Mouse (Mus musculus): ENCODE measurements around the gene Zmym4.
"Not testable (repeated sequence)": the region's sequence is repeated elsewhere in the genome, so short reads cannot be mapped to it uniquely, and the experiment has no call there.

The Zmym4 gene

DNA sequence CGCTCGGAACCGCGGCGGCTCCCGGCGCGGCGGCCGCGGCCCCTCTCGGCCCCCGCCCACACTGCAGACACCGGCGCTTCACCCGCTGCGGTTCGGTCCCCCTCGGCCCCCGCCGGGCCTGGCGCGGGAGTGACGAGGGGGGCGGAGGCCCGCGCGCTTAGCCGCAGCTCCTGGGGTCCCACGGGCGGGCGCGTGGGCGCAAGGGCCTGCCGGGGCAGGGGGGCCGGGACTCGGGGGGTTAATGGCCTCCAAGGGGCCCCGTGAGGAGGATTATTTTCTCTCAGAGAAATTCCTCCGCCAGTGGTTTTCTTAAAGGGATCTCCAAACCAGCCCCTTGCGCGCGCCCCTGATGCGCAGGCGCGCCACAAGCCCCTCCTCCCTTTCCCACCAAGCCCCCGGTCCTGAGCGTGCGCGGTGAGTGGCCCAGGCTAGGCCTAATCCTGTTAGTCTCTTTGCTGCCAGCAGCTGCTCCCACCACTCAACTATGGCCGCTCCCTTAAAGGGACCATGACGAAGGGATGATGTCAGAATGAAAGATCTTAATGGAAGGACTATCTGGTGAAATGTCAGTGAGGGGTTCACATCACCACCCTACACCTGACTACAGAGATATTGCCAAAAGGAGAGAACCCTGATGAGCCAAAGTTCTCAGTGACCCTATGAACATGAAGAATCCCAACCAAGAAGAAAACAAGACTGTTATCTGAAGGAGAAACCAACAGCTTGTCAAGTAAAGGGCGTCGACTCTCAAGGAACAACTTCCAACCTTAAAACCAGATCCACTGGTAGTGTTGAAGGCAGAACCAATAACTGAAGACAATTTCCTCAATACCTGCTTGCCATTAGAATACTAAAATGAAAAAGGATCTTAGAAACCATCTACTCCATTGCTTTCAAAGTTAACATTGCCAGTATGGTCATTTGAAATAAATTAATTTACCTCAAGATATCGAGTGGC lies at the start of gene Zmym4:
Gene Zmym4, minus strand, starts transcription at position 272 of the 958 bp plus-strand sequence.
- peak; percentile 85 to 91 for DNase-seq (ENCODE audit: low spot score in 2 of 2)

- no peak for DNase-seq (ENCODE audit: low spot score in 2 of 2)
Measured at GRCm38 (mm10) chr4:127016366-127016765, 48.4 kb upstream of the Zmym4 start.

DNA sequence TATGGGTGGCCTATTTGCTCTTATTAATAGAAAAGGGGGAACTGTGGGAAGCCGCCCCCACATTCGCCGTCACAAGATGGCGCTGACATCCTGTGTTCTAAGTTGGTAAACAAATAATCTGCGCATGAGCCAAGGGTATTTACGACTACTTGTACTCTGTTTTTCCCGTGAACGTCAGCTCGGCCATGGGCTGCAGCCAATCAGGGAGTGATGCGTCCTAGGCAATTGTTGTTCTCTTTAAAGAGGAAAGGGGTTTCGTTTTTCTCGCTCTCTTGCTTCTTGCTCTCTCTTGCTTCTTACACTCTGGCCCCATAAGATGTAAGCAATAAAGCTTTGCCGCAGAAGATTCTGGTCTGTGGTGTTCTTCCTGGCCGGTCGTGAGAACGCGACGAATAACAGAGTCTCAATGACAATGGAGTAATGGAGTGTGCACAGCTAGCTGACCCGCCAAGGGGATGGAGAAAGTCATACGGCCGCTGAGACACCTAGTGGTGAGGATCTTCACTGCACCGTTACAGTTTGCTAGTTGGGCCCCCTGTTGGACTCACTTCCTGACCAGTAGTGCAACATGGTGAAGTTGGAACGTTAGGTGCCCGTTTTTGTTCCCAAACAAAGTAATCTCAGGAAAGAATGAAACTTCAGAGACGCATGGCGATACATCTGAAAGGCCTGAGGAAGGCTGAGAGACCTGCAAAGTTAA lies 47.5 kb upstream of the Zmym4 start:
- peak; percentile 86 to 92 for DNase-seq (ENCODE audit: low spot score in 2 of 2)

GRCm38 (mm10) chr4:127005113-127005936 lies 37.4 kb upstream of the Zmym4 start:
- DNase-seq (ENCODE audit: low spot score in 2 of 2): no peak

DNA sequence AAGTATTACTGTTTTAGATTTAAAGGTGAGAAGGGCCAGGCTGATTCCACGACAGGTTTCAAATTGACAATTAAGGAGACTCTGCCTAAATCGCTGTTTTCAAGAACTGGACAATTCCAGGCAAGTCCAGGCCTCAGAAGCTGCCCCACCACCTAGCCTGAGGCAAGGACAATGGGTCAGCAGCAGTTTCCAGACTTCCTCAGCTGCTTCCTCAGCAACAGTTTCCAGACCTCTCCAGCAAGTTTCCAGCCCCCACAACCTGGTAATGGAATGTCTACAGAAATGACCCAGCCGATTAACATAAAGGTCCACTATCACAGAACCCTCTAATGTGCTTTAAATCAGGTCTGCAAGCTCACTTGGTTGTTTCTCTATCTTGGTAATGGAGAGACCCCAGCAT lies 36.4 kb upstream of the Zmym4 start:
- no peak for DNase-seq (ENCODE audit: low spot score in 2 of 2)

- no peak for DNase-seq (ENCODE audit: low spot score in 2 of 2)
Measured at GRCm38 (mm10) chr4:127000601-127001105, 32.7 kb upstream of the Zmym4 start.

DNA sequence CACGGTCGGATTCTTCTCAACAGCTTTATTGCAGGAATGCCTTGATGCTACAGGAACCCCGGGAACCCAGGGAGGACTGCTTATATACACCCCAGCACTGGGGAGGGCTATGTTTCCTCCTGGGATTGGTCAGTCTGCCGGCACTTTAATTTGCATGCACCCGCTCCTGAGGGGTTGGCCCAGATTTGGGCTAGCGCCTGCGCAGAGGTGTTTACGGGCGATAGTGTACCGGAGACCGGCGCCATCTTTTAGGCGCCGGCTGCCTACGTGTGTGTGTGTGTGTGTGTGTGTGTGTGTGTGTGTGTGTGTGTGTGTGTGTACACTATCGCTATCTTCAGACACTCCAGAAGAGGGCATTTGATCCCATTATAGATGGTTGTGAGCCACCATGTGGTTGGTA lies 31.4 kb upstream of the Zmym4 start:
- DNase-seq (ENCODE audit: low spot score in 2 of 2): not testable (repeated sequence)

DNA sequence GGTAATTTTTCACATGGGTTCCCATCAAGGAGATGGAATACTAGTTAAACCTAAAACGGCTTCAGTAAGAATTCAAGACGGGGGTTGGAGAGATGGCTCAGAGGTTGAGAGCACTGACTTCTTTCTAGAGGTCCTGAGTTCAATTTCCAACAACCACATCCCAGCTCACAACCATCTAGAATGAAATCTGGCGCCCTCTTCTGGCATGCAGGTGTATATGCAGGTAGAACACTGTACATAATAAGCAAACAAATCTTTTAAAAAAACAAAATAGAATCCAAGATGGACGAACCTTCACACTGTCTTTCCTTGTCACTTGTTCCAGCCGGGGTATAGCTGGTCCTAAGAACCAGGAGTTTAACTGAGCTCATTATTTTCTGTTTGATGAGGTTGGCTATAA lies 24.4 kb upstream of the Zmym4 start:
- DNase-seq (ENCODE audit: low spot score in 2 of 2): peak; percentile 22 to 78

DNA sequence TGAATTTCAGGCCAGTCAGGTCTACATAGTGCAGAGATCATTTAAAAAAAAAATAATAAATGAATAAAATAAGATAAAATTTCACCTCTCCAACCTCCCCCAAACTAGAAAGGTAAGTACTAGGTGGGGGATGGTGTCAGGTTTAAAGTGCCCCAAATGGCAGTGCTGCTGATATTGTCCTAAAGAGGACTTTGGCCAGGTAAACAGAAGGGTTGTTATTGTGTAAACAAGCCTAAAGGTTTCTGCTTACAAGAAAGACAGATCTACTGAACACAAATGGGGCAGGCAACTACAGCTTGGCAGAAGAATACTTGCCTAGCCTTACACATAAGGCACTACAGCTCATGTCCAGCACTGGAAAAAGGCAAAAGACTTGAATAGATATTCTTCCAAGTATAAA lies 22.6 kb upstream of the Zmym4 start:
- no peak for DNase-seq (ENCODE audit: low spot score in 2 of 2)

DNA sequence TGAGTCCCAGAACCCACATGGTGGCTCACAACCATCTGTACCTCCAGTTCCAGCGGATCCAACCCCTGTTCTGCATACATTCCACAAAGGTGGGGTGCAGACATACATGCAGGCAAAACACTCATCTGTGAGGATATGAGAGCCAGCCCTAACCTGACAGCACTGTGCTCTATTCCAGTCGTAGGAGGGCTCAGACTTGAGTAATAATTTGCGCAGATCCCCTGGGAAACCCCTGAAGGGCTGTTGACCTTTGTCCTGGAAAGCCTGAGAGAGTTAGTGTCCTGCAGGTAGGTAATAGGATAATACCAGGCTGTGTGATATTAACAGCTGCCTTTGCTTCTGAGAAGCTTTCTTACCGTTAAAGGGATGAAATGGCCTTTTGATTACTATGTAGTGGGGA lies 20.6 kb upstream of the Zmym4 start:
- DNase-seq (ENCODE audit: low spot score in 2 of 2): no peak

DNA sequence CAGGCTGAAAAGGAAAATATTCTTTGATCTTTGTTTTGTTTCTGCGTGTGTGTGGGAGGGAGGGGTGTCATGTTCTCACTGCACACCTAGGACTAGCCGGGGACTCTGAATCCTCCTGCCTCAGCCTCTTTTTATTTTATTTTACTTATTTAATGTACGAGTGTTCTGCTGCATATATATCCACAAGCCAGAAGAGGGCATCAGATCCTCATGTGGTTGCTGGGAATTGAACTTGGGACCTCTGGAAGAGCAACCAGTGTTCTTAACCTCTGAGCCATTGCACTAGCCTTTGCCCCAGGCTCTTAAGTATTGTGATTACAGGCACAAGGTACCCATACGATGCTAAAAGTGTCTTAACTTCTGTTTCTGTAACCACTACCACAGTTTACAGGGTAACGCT lies 18.8 kb upstream of the Zmym4 start:
- no peak for DNase-seq (ENCODE audit: low spot score in 2 of 2)

- not testable (repeated sequence) for DNase-seq (ENCODE audit: low spot score in 2 of 2)
Measured at GRCm38 (mm10) chr4:126983736-126984525, 16.0 kb upstream of the Zmym4 start.

GRCm38 (mm10) chr4:126983321-126983720 lies 15.4 kb upstream of the Zmym4 start:
- DNase-seq (ENCODE audit: low spot score in 2 of 2): no peak

DNA sequence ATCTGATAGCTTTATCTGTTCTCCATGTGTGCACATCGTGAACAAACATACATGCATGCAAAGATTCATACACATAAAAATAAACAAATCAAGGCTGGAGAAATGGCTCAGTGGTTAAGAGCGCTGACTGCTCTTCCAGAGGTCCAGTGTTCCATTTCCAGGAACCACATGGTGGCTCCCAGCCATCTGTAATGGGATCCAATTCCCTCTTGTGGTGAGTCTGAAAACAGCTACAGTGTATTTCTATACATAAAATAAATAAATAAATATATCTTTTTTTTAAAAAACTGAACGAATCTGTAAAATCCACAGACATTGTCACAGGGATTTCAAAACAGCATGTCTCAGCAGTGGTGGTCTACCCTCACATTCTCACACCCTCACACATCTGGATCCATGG lies 10.8 kb upstream of the Zmym4 start:
- DNase-seq (ENCODE audit: low spot score in 2 of 2): no peak

DNA sequence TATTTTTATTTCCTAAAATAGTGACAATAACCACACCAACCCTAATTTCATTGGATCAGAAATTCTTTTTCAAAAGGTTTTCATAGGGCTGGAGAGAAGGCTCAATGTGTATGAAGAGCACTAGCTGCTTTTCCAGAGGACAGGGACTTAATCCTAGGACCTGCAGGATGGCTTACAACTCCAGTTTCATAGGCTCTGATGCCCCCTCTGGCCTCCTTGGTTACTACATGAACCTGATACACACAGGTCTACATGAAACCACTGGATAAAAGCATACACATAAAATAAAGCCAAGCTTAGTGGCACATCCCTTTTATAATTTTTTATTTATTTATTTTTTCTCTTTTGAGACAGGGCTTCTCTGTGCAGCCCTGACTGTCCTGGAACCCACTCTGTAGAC lies 9.5 kb upstream of the Zmym4 start:
- DNase-seq (ENCODE audit: low spot score in 2 of 2): no peak

- peak; percentile 18 to 65 for DNase-seq (ENCODE audit: low spot score in 2 of 2)
Measured at GRCm38 (mm10) chr4:126967241-126967863, 583 bp downstream of the Zmym4 start.

GRCm38 (mm10) chr4:126958682-126959081 lies 9.3 kb downstream of the Zmym4 start:
- DNase-seq (ENCODE audit: low spot score in 2 of 2): no peak

DNA sequence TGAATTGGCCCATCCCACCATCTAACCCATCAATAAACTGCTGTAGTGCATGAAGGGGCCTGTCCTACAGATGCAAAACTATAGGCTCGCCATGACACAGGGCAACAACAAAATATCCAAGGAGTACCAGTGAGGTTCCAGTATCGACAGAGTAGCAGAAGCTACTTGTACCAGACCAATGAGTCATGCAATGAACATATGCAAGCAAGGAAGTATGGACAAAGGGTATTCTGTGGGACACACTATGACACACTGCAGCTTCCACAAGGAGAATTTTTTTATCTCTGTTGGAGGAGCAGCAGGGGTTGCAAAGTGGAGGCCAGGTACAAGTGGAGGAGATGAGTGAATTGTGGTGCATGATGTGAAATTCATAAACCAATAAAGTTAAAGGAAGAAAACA lies 9.7 kb downstream of the Zmym4 start:
- no peak for DNase-seq (ENCODE audit: low spot score in 2 of 2)

DNA sequence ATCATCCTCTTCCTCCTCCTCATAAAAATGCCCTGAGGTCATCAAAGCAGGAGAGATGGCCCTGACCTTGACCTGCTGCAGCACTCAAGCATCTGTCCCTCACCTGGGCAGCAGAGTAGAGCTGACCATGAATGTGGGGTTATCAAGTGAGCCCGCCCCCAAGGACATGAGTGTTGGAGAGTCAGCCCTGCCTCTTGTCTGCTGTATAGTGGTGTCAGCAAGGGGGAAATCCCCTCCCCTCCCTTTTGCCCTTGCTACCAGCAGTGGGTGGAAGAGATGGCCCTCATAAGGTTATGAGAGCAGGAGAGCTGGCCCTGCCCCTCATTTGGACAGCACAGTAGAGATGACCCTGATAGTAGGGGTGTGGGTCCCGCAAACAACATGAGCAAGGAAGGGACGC lies 10.5 kb downstream of the Zmym4 start:
- no peak for DNase-seq (ENCODE audit: low spot score in 2 of 2)

DNA sequence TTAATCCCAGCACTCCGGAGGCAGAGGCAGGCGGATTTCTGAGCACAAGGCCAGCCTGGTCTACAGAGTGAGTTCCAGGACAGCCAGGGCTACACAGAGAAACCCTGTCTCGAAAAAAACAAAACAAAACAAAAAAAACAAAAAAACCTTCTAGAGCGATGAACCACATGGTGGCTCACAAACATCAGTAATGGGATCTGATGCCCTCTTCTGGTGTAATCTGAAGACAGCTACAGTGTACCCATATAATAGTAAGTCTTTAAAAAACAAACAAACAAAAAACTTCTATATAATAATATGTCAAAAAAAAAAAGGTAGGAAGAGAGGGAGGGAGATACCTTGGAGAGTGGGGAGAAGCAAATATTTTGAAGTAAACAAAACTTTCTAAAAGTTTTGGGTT lies 17.1 kb downstream of the Zmym4 start:
- not testable (repeated sequence) for DNase-seq (ENCODE audit: low spot score in 2 of 2)

- no peak for DNase-seq (ENCODE audit: low spot score in 2 of 2)
Measured at GRCm38 (mm10) chr4:126943421-126943820, 24.5 kb downstream of the Zmym4 start.
